Comparison of ENCODE assay signal across 9 mouse cellular contexts in genomic region chr9:40583554-40583953, GRCm38 (mm10). TPM values are rescaled to one million over a fixed set of nuclear protein-coding genes. Genes with fewer than 3 reads are reported as not detected.
A peak's percentile ranks its signal among the peaks of the same experiment; 100 is the strongest.
DNase-seq lines count a peak whose midpoint lies in the region; ATAC-seq and TF ChIP-seq lines count a peak whose summit lies in the region.
"Had no signal": no experiment of that assay in that cellular context is flagged by ENCODE, and none has a peak within 500 bp of the region (broad histone marks: within the 10 kb centered on the region; RNA-seq: fewer than 3 reads in every experiment).

No protein-coding gene starts in this region.

- H3K9me3 ChIP-seq in hindbrain, embryonic 11.5 days (ENCODE audit: control insufficient read depth, low read length), result no peaks in the 10 kb centered on the region
- no peaks in the 10 kb centered on the region for H3K9me3 ChIP-seq in hindbrain, embryonic 12.5 days (replicated peaks)
- no peaks in the 10 kb centered on the region for H3K9me3 ChIP-seq in neural tube, embryonic 14.5 days (ENCODE audit: control insufficient read depth, low read length)
- H3K9me3 ChIP-seq: neural tube, embryonic 12.5 days had no signal

- intact Hi-C loops in left cerebral cortex, postnatal 36 days (cut with DNase I), result loop anchor here (1.0 kb wide), 1 partner anchor 168 kb away; no protein-coding TSS in a partner anchor

- peak; percentile 81 for DNase-seq in hindbrain, embryonic 11.5 days (ENCODE audit: low spot score)
- DNase-seq in cerebellum, adult 9-11 months, result peak; percentile 91
- peak; percentile 90 to 92 for DNase-seq in frontal cortex, postnatal 36 days (ENCODE audit: low spot score in 2 of 2)
- DNase-seq in kidney, adult 18-20 months, result peak; percentile 78
- peak; percentile 80 to 88 for DNase-seq in left cerebral cortex, postnatal 36 days (ENCODE audit: low spot score in 2 of 2)

- H3K4me1 ChIP-seq in hindbrain, embryonic 11.5 days (replicated peaks; ENCODE audit: control insufficient read depth, insufficient read depth, low read length), result no peaks in the 10 kb centered on the region
- H3K4me1 ChIP-seq in hindbrain, embryonic 12.5 days, result no peaks in the 10 kb centered on the region
- no peaks in the 10 kb centered on the region for H3K4me1 ChIP-seq in neural tube, embryonic 14.5 days (ENCODE audit: control insufficient read depth, insufficient read depth, low read length)
- peaks cover 3% of the 10 kb centered on the region; the same call in 1 of the 2 replicates for H3K4me1 ChIP-seq in testis, adult 2 months (ENCODE audit: control insufficient read depth, insufficient read depth, low read length)
- H3K4me1 ChIP-seq: neural tube, embryonic 12.5 days had no signal

- no peak overlapping the region for H3K4me3 ChIP-seq in hindbrain, embryonic 11.5 days (ENCODE audit: low read depth, low read length)
- no peak overlapping the region for H3K4me3 ChIP-seq in hindbrain, embryonic 12.5 days
- no peak overlapping the region for H3K4me3 ChIP-seq in neural tube, embryonic 14.5 days (ENCODE audit: low read depth, low read length)
- H3K4me3 ChIP-seq in testis, adult 2 months (ENCODE audit: control insufficient read depth, low read depth, low read length), result no peak overlapping the region
- H3K4me3 ChIP-seq: neural tube, embryonic 12.5 days had no signal

- ATAC-seq in hindbrain, embryonic 11.5 days (ENCODE audit: low FRiP score), result no peak
- no peak for ATAC-seq in hindbrain, embryonic 12.5 days (ENCODE audit: low FRiP score)
- peak; percentile 24; the same call in 1 of the 2 replicates for ATAC-seq in neural tube, embryonic 14.5 days (ENCODE audit: low read depth)

- no peak for TF ChIP-seq POLR2A in testis, adult 2 months (IDR thresholded peaks at IDR 0.05; ENCODE audit: control insufficient read depth, low read depth, low read length)

- H3K4me2 ChIP-seq in hindbrain, embryonic 11.5 days (replicated peaks; ENCODE audit: low read depth, low read length), result no peak overlapping the region
- no peak overlapping the region for H3K4me2 ChIP-seq in hindbrain, embryonic 12.5 days (replicated peaks)
- H3K4me2 ChIP-seq in neural tube, embryonic 14.5 days (ENCODE audit: low read depth, low read length), result no peak overlapping the region
- H3K4me2 ChIP-seq: neural tube, embryonic 12.5 days had no signal

- 52% methylated on average over 11 of the region's 11 CpGs for WGBS in hindbrain, embryonic 11.5 days
- 50% methylated on average over 11 of the region's 11 CpGs for WGBS in hindbrain, embryonic 12.5 days
- WGBS in neural tube, embryonic 14.5 days, result 43% methylated on average over 11 of the region's 11 CpGs

- no peaks in the 10 kb centered on the region for H3K36me3 ChIP-seq in hindbrain, embryonic 11.5 days (ENCODE audit: control insufficient read depth, insufficient read depth, low read length)
- no peaks in the 10 kb centered on the region for H3K36me3 ChIP-seq in hindbrain, embryonic 12.5 days
- H3K36me3 ChIP-seq in neural tube, embryonic 14.5 days (ENCODE audit: control insufficient read depth, insufficient read depth, low read length), result no peaks in the 10 kb centered on the region
- H3K36me3 ChIP-seq in testis, adult 2 months (ENCODE audit: control insufficient read depth, insufficient read depth, low read length), result no peaks in the 10 kb centered on the region
- H3K36me3 ChIP-seq: neural tube, embryonic 12.5 days had no signal

- no peaks in the 10 kb centered on the region for H3K27me3 ChIP-seq in hindbrain, embryonic 11.5 days (ENCODE audit: control insufficient read depth, insufficient read depth, low read length)
- no peaks in the 10 kb centered on the region for H3K27me3 ChIP-seq in hindbrain, embryonic 12.5 days
- H3K27me3 ChIP-seq in neural tube, embryonic 14.5 days (ENCODE audit: control insufficient read depth, insufficient read depth, low read length), result no peaks in the 10 kb centered on the region
- no peaks in the 10 kb centered on the region for H3K27me3 ChIP-seq in testis, adult 2 months (ENCODE audit: control insufficient read depth, insufficient read depth, low read length)
- H3K27me3 ChIP-seq: neural tube, embryonic 12.5 days had no signal

- H3K27ac ChIP-seq in hindbrain, embryonic 11.5 days (ENCODE audit: low read depth, low read length), result no peak overlapping the region
- H3K27ac ChIP-seq in hindbrain, embryonic 12.5 days, result no peak overlapping the region
- H3K27ac ChIP-seq in neural tube, embryonic 14.5 days (ENCODE audit: low read depth, low read length), result no peak overlapping the region
- no peak overlapping the region for H3K27ac ChIP-seq in testis, adult 2 months (ENCODE audit: control insufficient read depth, insufficient read depth, low read depth, low read length)
- H3K27ac ChIP-seq: neural tube, embryonic 12.5 days had no signal

- H3K9ac ChIP-seq in hindbrain, embryonic 11.5 days (ENCODE audit: low read depth, low read length), result no peak overlapping the region
- no peak overlapping the region for H3K9ac ChIP-seq in hindbrain, embryonic 12.5 days
- H3K9ac ChIP-seq in neural tube, embryonic 14.5 days (replicated peaks; ENCODE audit: low read depth, low read length), result no peak overlapping the region
- H3K9ac ChIP-seq: neural tube, embryonic 12.5 days had no signal

- peak; percentile 92; the same call in 1 of the 2 replicates for TF ChIP-seq CTCF in testis, adult 2 months (IDR thresholded peaks at IDR 0.05; ENCODE audit: control insufficient read depth, insufficient read depth, insufficient replicate concordance, low read depth, low read length)

RNA-seq across cellular contexts. Expression of gene Gramd1b, which starts 52.4 kb away (rescaled TPM):
- 2.5 and 5.1 TPM in 2 replicates for polyA plus RNA-seq in hindbrain, embryonic 11.5 days (2014; fragmentation: Nextera tagmentation; extraction: Ambion mirVana)
- 4.9 and 6.7 TPM in 2 replicates for polyA plus RNA-seq in hindbrain, embryonic 12.5 days (2016; fragmentation: Nextera tagmentation; extraction: Ambion mirVana)
- 100 to 1,000 TPM; 146 to 182 TPM for total RNA-seq in left cerebral cortex, postnatal 36 days (2021)
- polyA plus RNA-seq in neural tube, embryonic 14.5 days (2014; fragmentation: Nextera tagmentation; extraction: Ambion mirVana), result 13.9 and 21.4 TPM in 2 replicates
- 140 and 143 TPM in 2 replicates for polyA plus RNA-seq in testis, adult 2 months (2012; rRNA removed)
